Mouse (Mus musculus) spleen, adult 18-20 months (tissue): ENCODE data around the gene Slc25a22.

Experiments
- DNase-seq, 2 experiments: peaks; one replicate each; pipeline ENCODE4 v3.0.0; 2022; ENCODE audit warnings: mixed read lengths in 2 of 2

The Slc25a22 gene

DNA sequence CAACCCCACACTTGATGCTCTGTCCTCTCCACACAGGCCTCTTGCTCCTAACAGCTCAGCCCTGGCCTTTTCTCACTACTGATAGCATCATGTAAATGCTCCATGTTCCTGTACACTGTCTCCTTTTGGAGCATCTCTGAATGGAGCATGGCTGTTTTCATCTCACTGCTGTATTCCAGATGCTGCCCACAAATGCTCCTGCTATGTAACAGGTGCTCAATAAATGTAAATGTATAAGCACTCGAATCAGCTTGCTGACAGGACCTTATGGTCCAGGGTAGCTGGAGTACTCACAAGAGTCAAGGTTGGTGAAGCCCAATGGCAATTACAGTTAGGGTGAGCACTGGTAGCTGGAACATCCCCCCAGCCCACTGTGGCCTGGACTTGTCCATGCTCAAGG is 33.5 kb upstream of the Slc25a22 start:
- no peak for DNase-seq

DNA sequence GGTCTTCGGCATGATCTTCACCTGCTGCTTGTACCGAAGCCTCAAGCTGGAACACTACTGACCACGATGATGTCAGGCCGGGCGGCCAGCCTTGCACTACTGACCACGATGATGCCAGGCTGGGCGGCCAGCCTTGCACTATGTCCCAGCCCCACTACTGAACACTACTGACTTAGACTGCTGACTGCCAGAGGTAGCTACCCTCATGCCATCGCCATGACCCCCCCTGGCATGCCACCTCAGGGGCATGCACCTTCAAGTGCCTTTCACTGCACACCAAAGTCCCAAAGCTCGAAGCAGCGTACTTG is 32.9 kb upstream of the Slc25a22 start:
- no peak for DNase-seq

DNA sequence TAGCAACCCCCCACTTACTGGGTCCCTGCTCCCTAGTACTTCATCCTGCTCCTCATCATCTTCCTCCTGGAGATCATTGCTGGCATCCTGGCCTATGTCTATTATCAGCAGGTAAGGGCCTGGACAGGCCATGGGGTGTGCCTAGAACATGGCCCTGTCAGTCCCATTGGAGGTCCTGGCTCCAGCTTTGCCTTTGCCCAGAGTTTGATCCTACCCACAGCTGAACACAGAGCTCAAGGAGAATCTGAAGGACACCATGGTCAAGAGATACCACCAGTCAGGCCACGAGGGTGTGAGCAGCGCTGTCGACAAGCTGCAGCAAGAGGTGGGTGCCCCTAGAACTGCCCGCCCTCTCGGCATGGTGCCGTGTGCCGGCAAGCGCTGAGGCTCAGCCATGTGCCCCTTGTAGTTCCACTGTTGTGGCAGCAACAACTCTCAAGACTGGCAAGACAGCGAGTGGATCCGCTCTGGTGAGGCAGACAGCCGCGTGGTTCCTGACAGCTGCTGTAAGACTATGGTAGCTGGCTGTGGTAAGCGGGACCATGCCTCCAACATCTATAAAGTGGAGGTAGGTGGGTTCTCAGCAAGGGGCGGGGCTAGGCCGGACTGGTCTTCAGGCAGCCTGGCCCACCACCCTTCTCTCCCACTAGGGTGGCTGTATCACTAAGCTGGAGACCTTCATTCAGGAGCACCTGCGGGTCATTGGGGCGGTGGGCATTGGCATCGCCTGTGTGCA is 32.4 kb upstream of the Slc25a22 start:
- no peak for DNase-seq

DNA sequence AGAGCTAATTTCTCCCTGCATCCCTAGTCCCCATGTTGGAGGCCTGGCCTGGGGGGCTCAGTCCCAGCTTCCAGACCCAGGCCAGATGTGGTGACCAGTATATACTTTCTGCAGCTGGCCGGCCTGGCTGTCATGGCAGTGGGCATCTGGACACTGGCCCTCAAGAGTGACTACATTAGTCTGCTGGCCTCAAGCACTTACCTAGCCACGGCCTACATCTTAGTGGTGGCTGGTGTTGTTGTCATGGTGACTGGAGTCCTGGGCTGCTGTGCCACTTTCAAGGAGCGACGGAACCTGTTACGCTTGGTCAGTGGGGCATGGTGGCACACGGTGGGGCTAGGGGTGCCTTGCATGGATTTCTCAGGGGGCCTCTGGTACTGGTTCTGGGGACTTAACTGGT is 31.7 kb upstream of the Slc25a22 start:
- DNase-seq = no peak

DNA sequence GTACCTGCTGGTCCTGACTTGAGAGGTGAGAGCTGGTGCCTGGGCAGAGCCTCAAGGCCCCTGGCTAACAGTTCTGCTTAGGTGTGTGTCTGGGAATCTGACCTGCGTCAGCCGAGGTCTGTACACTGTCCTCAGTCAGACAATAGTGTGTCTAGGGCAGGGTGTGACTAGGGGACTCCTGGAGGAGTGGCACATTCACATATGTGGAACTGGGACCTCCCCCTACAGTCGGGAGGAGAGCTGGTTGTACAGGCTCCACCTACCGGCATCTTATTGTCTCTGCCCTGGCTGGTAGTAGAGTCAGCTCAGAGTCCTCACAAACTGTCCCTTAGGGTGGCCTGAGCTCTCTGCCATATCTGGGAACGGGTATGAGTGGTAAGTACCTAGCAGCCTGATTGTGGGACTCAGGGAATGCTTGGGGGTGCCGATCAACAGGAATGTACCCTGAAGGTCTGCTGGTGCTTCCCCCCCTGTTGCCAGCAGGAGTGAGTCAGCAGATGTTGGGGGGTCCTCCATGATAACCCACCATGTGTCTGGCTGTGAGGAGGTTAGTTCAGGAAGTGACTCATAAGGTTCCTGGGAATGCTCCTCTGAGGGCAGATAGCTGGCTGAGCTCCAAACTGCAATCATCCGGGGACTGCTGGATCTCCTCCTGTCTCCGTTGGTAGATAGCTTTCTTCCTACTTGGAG is 31.0 kb upstream of the Slc25a22 start:
- DNase-seq = peak; percentile 45 to 49

DNA sequence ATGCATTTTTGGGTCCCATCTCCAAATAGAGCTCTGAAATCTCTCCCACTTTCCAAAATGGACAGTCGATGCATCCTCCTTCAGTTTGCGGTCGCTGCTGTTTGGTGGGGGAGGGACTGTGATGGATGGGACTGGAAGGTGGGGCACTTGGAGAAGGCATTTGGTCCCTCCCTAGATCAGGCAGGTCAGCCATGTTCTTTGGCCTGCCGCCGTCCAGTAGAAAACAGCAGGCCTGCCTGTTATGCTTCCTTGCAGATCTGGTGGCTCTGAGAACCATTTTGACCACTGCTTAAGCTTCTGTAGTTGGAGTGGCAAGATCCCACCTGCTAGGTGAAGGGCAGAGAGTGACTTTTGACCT is 30.5 kb upstream of the Slc25a22 start:
- no peak for DNase-seq

DNA sequence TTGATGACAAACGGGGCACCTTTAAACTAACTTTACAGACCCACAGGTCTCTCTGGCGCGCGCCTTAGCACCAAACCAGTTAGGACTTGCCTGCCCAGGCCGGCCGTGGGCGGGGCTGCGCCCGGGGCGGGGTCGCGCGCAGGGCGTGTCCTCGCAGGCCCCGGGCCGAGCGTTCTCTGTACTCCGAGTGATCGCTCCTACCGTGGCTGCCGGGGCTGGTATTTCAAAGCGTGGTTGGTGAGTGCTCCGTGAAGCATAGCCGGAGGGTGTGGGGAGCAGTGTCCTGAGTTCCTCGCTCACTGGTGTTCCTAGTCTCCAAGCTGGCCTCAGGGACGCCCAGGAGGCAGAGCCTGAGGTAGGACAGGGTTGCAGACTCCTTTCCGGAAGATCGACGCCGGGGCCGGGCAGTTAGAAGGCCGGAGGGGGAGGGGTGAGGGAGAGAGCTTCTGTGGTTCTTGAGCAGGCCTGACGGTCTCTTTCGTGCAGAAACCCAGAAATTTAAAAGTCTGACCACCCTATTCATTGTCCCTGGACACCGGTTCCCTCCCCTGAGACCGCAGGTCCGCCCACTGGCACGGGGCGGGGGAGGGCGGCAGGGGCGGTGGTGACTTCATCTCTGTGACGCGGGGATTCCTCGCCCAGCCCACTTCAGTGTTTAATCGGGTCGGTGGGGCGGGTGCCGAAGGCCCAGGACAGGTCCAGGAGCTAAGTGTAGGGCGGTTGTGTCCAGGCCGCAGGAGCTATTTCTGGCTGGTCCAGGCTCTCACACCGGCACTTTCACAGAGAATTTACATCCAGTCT is 29.7 kb upstream of the Slc25a22 start, which contains the start of gene Cd151:
Cd151 (plus strand) TSS at position 163 of the 801 bp plus-strand sequence.
- peak; percentile 76 to 89 for DNase-seq

DNA sequence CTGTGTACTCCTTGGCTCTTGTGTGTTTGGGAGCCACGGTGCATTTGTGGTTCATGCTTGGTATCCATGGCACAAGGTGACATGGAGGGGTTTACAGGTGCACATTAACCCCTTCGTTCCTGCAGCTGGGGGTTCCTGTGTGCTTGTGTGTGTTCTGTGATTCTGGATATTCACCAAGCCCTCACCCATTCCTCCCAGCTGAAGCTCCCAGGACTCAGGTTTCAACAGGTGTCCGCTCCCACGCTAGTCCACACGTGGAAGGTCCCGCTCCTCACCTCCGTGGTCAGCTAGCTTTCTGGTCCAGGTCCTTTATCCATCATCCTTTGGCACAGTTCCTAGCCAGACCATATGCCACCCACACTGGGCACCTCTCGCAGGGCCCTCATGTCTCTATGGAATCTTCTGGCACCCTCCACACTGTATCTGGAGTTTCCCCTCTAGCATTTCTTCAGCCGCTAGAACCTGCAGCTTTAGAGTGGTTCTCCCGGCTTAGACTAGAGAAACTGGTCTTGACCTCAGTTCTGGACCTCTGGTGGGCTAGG is 29.0 kb upstream of the Slc25a22 start:
- DNase-seq = no peak

DNA sequence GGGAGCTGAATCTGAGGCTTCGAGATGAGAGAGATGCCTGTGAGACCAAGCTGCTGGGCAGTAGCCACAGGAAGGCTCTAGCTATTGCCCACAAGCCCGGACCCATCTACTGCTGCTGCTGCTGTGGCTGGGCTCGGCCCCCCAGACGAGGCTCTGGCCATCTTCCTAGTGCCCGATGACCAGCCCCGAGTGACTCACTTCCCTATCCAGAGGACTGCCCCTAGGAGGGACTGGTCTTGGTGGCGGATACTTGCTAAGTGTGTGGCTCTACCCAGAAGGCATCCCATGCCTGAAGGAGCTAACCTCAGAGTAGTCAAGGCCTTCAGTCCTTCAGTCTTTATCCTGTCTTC is 28.3 kb upstream of the Slc25a22 start:
- no peak for DNase-seq

DNA sequence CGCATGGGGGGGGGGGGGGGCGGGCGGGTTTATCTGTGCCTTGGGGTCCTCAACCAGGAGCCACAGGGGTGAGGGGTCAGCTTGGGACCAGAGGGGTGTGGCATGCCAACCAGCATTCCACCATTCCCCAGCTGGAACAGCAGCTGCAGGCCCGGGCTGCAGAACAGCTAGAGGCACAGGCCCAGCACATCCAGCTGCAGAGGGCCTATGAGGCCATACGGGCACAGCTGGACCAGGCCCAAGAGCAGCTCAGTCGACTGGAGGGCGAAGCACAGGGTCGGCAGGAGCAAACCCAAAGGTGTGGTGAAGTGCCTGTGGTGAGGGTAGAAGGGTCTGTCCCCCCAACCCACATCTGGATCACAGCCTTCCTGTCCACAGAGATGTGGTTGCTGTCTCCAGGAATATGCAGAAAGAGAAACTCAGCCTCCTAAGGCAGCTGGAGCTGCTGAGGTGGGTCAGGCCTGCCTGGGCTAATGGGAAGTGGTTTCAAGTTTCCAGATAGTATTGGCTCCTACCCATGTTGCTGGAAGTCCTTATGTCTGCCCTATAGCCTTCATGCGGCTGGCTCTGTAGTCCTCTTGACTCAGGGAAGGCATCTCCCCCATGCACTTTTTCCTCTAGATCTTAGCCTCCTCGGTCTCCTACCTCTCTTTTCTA is 27.8 kb upstream of the Slc25a22 start:
- DNase-seq = no peak

DNA sequence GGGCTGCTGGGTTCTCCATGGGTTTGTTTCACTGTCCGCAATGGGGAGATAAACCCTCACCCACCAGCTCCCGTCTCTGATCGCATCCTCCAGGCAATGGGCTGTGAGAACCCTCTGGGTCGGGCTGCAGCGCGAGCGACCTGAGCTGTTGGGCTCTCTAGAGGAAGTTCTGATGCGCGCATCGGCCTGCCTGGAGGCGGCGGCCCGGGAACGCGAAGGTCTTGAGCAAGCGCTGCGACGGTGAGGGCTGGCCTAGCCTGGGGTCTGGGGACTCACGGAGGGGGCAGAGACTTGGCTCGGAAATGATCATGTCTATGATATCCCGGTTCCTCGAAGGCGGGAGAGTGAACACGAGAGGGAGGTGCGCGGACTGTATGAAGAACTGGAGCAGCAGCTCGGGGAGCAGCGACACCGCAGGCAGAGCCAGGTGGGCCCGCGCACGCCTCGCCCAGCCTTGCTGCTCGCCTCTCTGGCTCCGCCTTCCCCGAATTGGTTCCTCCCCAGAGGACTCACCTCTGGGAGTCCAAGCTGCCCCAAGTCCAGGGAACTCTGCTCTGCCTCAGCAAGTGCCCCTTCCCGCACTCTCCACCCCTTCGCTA is 27.0 kb upstream of the Slc25a22 start:
- peak; percentile 32 to 43 for DNase-seq

DNA sequence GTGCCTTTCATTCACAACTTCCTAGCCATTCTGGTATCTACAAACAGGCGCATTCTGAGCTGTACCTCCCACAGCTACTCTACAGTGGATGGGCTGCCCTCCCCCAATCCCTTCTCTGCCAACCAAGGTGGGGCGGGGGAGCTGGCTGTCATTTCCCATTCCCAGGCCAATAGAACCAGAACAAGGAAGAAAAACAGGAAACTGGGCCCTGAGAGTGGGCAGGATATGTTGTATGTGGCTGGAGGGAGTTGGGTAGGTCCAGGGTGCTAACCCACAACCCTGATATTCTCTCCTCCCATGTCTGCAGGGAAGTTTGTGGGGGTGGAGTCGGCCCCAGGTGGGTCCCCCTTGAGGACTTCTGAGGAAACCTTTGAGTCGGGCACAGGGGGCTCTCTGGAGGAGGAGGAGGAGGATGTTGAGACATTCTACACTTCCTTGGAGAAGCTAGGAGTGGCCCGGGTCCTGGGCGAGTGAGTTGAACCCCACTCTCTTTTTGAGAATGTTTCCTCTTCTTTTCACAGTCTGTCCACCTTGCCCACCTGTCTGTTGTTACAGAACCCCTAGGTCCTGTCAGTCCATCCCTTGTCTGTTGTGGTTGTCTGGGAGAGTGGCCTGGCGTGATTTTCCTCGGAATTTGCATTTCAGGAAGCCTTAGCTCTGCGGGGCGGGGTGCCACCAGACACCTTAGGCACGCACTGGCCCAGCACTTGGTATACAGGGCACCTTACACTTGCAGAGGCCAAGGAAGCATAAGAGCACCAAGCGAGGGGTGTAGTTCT is 26.3 kb upstream of the Slc25a22 start:
- no peak for DNase-seq

DNA sequence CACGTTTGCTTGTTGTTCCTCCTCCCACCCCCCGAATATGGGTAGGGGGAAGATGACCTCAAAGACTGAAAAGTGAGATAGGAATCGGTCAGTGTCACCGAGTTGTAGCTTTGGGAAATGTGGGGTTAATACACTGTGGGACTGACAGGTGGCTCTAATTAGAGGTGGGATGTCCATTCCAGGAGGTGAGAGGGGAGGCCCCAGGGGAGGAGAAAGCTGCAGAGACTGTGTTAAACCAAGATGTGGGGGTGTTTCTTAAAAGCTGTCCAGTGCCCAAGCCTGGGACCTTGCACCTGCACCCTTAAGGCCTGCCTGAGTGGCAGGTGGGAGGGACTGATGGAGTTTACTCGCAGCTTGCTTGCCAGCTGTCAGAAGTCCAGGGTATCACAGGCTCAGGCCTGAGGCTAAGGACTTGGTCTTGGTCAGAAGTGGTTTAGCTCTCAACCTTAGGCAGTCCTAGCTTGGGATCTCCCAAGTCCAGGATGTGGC is 24.7 kb upstream of the Slc25a22 start:
- DNase-seq = no peak

DNA sequence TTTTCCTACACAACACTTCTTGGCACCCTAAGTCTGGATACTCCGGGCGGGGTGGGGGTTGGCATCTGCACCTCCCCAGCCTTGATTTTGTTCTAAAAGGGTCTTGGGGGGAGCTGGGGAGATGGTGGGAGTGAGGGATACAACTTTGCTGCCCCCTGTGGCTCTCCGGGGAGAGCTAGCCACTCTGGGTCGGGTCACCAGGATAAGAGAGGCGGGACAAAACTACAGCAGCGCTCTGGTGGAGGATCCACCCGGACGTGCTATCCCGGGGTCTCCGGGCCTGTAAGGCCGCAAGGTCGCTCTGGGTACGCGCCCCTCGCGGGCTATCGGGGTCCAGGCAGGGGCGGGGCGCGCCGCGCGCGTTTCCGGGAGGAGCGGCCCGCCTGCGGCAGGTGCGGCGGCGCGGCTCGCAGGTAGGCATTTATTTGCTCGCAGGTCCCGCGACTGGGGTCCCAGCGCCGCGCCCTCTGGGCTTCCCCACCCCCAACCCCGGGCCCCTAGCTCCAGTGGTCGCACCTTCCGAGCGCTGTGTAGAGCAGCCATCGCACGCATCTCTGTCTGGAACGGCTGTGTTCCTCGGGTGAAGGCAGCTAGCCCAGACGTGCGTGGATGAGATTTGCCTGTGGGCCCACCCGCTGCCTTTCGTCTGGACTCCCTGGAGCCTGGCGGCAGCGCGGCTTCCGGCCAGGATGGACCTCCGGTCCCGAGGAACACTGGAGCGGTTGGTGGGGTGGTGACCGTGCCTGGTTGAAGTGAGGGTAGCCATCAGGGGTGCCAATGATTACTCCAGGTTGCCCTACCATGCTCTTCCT is 24.0 kb upstream of the Slc25a22 start:
- no peak for DNase-seq

DNA sequence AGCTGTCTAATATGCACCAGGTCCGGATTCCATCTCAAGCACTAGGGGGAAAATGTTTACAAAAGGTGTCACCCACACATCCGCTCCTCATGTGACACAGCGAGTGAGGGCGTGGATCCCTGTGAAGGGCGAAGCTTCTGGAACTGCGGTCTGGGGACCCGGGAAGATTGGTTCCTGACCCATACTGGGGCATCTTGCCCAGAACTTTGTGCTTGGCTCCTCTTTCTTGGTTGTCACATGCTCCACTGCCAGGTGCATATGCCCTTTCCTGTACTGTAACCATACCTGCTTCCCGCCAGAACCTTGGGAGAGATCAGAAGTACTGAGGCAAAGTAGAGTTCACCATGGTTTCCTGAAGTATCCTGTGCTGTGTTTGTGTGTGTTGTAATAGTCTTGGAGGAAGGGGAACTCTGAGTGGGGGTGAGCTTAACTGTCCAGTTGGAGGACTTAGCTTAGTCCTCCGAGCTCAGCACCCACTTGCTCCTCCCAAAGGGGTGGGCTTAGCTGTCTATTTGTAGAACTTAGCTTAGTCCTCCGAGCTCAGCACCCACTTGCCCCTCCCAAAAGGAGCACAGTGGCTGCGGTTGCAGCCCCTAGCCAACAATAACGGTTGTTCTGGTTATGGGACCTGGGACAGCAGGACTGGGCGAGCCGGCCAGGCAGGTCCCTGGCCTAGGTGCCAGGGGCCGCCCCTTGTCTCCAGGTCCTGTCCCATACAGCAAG is 22.9 kb upstream of the Slc25a22 start, which contains the start of gene Cracr2b:
Cracr2b (plus strand) TSS at position 704 of the 723 bp plus-strand sequence.
- DNase-seq = no peak

DNA sequence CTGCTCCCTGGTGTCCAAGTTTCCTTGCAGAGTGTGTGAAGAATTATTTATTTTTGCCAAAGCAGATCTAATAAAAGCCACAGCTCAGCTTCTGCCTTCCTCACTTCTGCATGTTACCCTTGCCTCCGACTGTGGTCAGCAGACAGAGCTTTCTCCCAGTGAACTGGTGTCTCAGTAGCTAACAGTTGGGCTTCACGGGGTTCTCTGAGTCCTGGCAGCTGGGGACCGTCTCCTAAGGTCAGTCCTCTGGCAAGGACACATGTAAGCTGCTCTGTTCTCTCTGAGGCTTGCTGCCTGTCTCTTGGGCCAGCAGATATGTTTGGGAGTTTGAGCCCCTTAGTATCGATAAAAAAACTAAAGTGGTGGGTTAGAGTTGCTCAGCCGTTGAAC is 22.3 kb upstream of the Slc25a22 start:
- no peak for DNase-seq

DNA sequence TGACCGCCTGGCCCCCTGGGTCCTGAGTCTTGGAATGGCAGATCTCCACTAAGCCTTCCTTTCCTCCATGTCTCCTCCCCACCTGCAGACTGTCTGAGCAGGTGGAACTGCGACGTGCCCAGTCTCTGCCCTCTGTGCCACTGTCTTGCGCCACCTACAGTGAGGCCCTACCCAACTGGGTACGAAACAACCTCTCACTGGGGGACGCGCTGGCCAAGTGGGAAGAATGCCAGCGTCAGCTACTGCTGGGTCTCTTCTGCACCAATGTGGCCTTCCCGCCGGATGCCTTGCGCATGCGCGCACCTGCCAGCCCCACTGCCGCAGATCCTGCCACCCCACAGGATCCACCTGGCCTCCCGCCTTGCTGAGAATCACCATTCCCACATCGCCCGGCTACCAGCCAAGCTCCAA is 21.6 kb upstream of the Slc25a22 start:
- DNase-seq = peak in 1 of 2 experiments; percentile 8

DNA sequence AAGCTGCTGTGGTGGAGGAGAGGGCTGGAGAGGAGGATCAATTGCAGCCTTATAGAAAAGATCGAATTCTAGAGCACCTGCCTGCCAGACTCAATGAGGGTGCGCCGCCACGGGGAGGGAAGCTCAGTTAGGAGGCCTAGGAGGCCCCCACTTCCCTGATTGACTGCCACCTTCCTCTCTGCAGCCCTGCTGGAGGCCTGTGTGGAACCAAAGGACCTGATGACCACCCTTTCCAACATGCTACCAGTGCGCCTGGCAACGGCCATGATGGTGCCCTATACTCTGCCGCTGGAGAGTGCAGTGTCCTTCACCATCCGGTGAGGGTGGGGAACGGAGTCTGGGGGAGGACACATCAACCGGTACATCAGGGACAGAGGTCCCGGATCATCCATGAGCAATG is 21.0 kb upstream of the Slc25a22 start:
- DNase-seq = no peak

DNA sequence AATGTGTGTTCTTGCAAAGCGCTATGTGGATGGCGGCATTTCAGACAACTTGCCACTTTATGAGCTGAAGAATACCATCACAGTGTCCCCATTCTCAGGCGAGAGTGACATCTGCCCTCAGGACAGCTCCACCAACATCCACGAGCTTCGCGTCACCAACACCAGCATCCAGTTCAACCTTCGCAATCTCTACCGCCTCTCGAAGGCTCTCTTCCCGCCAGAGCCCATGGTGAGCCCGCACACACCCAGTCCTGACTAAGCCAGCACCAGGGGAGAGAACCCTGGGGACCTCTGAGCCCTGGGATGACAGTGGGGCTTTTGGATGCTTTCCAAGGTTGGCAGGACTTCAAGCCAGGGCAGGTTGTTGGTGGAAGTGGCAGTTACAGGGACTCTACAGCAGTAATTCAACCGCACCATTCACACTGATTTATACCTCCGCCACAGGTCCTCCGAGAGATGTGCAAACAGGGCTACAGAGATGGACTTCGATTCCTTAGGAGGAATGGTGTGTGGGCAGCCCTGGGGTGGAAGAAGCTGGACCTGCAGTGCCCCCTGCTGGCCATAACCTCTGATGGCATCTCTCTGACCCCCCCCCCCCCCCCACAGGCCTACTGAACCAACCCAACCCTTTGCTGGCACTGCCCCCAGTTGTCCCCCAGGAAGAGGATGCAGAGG is 20.4 kb upstream of the Slc25a22 start:
- peak; percentile 30 to 66 for DNase-seq
